Mouse (Mus musculus) right cerebral cortex, postnatal 4 days (tissue): ENCODE measurements around the gene Olfr648.

Experiments used
- DNase-seq: peaks from one replicate; pipeline ENCODE4 v3.0.0-alpha.2; 2022

Gene Olfr648

DNA sequence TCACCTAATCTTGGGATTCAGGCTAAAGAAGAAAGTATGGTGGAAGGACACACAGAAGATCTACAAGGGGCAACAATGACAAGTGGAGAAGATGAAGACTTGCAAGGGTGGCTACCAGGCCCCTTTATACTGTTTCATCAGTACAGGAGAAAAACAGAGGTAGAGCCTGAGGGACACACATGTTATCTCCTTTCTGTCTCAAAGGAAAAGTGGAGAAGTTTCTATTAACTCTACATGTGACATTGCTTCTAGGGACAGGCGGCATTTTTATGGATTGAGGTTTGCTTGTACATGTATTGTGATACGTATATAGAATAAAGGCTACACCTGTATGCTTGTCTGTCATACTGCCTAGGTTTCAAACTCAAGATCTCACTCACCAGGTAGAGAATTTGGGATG lies at the start of gene Olfr648:
Gene Olfr648, minus strand, starts transcription at position 101 of the 400 bp plus-strand sequence.
- DNase-seq = no peak

DNA sequence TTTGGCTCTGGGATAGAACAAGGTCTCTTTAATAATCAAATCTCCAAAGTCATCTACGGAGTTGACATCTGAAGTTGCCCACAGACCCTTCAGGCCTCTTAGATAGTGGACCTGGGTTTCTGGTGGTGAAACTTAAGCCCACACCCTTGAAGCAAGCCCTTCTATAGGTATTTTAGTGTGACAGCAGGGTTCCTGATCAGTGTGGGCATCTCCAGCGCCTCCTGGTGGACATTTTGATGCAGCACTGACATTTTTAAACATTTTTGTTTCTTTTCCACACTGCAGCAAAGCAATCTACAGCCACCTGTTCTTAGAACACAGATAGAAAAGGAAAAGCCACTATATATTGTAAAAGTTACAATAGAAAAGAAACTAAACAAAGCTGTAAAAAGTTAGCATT lies 48.0 kb upstream of the Olfr648 start:
- DNase-seq = peak; percentile 6

DNA sequence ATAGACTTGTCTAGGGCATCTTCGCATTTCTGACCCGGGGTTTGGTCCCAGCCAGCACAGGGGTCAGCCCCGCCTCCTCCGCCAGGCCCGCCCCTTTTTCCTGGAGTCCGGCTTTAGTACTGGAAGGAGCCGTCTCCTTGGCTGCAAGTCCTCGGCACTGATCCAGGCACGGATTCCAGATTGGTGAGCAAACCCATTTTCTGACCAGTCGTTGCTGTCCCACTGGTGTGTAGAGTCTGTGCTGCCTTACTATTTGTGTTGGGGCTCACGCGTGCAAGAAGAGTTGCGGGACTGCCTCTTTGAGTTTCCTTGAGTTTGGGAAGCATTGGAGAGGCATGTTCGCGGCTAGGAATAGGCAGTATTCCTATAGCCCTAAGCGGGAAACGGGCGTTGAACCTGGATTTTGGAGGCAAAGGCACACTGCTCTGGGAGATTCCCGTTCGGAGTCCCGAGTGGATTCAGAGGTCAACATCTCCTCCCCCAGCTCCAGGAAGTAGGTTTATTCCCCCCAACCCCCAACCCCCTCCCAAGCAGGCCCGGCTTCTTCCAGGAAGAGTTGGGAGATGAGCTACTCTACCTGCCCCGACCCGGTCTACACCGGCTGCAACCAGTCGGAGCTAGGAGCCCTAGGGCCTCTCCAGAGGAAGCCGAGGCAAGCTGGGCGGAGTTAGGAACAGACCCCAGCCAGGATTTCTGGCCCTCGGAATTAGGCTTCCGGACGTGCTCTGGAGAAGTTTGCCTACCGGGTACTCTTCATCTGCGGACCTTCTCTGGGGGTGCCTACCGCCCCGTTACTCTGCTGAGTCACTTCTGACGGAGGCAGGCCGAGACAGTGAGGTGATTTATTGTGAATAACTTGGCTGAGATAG lies 35.7 kb upstream of the Olfr648 start, which contains the start of gene Trim6:
Gene Trim6, plus strand, starts transcription at position 93 of the 869 bp plus-strand sequence.
- DNase-seq = peak; percentile 26

DNA sequence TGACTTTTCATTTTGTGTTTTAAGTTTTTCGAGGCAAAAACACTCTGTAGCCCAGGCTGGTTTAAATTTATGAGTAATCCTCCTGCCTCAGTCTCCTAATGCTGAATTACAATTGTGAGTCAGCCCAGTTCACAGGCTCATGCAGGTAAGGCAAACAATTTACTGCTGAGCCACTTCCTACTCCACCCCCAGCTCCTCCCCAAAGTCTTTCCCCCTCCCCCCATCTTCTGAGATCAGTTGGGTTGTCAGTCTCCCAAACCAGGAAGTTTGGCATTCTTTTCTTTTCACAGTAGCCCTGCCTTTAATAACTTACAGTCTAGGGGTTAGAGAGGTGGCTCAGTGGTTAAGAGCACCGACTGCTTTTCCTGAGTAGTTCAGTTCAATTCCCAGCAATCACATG lies 34.7 kb upstream of the Olfr648 start:
- DNase-seq = no peak

DNA sequence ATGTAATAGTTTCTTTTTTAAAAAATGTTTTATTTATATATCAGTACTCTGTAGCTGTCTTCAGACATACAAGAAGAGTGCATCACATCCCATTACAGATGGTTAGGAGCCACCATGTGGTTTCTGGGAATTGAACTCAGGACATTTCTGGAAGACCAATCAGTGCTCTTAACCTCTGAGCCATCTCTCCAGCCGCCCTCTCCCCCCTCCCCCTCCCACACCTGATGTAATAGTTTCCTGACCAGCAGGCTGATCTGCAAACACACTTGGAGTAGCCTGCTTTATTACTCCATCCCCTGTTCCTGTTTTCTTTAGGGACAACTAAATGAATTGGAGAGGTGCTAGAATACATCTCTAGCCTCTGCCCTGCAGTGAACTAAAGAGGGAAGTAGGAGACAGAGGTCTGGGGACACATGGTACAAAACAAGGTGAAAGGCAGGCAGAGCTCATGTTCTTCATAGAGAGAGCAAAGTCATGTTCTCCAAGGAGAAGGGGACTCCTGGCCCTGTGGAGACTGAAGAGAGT lies 32.9 kb upstream of the Olfr648 start:
- DNase-seq = no peak

DNA sequence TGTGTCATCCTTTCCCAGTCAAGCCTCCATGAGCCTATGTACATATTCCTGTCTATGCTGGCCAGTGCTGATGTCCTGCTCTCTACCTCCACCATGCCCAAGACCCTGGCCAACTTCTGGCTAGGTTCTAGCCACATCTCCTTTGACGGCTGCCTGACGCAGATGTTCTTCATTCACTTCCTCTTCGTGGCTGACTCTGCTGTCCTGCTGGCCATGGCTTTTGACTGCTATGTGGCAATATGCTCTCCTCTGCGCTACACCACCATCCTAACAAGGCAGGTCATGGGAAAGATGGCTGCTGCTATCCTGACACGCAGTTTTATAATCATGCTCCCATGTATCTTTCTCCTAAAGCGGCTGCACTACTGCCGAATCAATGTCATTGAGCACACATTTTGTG lies 23.0 kb upstream of the Olfr648 start:
- DNase-seq = no peak

DNA sequence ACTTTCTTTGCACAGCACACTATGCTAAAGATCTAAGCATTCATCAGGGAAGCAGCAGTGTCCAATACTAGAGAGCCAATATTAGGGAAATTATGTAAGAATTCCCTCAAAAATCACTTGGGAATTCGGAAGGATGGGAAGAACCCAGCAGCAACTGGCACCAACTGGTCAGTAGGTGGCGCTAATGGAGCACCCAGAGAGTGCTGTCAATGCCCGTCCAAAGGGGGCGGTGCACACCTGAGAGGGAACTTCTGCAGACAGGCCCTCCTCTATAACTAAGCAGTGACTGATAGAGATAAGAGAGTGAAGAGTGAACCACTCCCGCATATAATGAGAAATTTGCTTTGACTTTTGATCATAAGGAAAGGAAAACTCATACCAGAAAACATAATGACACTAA lies 16.6 kb upstream of the Olfr648 start:
- DNase-seq = peak; percentile 32

DNA sequence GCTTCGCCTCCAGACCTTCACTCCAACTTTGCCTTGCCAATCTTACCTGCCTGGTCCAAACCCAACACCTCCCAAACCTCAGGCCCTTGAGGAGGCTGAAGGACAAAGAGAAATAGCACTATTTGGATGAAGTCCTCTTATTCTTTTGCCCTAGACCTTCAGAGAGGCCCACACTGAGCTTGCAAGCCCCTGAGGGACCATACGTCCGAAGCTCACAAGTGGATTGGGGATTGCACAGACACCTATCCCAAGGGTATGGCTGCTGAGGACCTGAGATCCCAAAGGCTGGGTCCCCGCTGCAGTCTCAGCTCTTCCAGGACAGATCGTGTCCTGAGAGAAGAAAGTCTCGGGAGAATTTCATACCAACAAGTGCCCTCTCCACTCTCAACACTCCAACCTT lies 12.7 kb upstream of the Olfr648 start, which contains the start of gene Olfr649:
Gene Olfr649, minus strand, starts transcription at position 101 of the 400 bp plus-strand sequence.
- DNase-seq = no peak

DNA sequence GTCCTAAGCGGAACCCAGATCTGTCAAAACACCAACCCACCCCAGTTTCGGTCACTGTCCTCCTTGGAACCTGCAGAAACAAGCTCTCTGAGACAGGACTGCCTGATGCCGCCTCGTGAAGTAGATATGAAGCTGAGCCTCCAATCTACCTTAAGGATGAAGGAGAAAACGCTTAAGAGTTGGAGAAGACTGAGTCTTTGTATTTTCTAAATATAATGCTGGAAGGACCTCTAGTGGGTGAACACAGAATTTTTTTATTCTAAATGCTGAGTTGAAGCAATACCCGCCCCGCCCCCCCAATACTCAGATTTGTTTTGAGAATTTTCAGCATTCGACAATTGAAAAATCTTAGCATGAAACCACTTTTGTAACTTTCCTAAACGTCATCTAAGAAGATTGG lies 8.1 kb upstream of the Olfr648 start:
- DNase-seq = no peak

DNA sequence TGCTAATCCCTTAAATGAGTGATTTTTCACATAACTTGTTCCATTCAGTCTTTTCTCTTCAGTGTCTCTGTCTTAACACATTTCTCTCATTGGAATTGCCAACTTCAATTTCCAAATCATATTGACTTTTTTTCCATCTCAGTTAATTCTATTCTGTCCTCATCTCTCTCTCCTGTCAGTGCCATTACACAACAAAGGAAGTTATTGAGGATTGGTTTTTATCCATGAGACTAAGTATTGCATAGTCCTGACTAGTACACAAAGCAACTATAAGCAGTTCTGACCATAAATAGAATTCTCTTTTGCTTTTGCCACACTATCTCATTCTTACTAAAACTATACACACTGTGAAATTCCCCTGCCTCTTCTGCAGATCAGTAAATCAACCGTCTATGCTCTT lies 4.1 kb downstream of the Olfr648 start:
- DNase-seq = no peak

DNA sequence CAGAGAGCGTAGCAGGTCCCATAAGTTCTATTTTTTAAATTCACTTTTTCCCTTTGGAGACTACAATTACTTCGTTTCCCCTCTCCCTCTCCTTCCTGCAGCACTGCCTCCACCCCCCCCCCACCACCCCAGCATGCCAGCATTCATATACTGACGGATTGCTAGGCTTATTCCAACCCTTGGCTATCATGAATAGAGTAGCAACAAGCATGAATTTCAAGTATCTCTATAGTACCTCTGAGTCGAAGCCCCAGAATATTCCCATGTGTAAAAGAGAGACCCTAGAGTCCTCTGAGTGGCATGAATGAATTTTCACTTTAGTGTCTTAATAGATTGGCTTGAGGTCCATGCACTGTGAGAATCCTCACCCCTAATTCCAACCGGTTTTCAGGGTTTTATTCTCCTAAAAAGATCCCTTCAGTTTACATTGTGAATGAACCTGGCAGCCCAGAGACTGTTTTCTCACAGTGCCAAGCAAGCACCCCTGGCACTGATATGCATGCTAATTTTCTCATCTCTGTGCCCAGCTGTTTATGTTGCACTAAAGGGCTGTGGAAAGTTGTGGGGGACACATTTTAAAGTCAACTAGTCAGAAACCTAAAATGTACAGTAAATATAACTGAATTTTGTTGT lies 4.7 kb downstream of the Olfr648 start:
- no peak for DNase-seq

DNA sequence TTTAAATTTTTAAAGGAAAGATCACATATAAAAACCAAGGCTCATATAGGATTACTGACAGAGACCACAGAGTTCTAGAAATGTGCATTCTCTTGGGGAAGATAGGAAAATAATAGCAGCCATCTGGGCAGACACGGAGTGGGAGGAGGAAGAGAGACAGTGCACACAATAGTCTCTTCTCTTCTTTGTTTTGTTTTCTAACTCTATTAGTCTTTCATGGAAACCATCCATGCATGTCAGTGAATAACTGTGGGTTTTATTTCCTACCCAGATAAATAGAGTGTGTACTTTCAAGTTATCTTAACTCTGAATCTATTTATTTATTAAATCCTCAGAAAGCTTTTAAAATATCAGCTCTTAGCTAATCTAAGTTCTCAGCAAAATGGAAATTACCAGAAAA lies 8.1 kb downstream of the Olfr648 start:
- DNase-seq = no peak

DNA sequence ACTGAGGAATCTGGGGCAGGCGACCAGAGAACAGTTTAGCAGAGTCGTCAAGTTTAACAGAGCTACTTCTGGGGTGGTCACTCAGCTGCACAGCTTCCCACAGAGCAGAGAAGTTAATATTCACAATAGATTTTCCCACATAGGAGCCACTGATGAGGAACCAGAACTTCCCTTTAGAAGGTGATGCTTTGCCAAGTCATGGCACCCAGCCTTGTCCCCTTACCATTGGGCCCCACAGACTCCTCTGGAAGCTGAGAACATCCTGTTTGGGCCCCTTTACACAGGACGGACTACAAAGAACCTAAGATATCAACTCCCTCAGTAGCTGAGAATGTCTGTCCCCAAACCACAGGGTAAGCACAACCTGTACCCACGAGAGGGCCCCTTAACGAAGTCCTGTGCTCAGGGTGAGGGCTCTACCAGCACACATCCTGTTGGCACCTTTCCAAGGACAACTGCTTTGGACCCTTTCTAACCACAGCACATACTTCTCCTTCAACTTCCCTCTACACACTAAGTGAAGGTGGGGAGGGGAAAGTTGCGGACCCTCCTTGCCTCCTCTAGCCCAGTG lies 13.5 kb downstream of the Olfr648 start:
- DNase-seq = no peak

DNA sequence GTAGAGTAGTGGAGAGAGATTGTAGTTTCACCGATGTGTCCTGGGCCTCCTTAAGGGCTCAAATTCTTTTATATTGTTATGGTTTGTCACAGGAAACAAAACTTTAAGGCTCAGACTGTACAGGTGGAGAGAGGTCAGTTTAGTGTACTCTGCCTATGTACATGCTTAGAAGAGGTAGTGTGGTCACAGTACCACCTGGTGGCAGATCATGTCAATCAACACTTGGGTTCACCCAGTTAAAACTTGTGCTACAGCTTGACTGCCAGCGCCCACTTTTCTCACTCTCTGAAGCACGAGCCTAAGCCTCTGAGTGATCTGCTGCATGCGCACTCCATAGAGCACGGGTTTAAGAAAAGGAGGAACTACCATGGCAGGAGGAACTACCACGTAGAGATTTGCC lies 16.1 kb downstream of the Olfr648 start:
- DNase-seq = no peak

DNA sequence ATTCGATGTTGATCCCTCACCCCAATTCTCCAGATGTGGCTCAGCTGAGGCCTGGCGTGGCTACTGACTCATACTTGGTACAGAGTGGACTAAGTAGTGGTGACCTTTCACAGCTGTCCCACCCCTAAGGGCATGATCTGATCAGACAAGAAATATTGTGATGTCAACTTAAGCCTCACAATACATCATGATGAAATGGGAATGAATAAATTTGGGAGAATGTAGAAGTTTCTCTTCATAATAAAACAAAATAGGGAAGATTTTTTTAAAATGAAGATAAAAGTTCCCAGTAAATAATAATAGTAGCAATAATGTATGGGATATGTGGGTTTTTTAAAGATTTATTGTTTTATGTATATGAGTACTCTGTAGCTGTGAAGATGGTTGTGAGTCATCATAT lies 32.7 kb downstream of the Olfr648 start, which contains the start of gene Ubqlnl:
Gene Ubqlnl, minus strand, starts transcription at position 101 of the 400 bp plus-strand sequence.
- DNase-seq = no peak

DNA sequence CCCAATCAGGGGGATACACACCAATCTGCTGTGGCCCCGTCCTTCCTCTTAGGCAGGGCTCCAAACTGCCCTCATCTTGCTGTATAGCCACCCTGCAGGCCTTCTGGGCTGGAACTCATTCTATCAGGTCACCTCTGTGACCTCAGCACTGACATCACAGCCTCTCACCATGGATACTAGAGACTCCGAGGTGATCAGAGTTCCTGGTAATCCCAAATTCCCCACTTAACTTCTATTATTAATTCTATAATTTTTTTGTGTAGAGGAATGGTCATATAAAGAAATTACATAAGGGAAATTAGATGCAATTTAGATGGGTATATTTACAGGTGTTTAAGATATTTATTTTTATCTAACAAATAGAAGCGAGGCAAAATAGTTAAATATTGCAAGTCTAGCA lies 40.0 kb downstream of the Olfr648 start, which contains the start of gene Ubqln3:
Gene Ubqln3, minus strand, starts transcription at position 101 of the 400 bp plus-strand sequence.
- no peak for DNase-seq

DNA sequence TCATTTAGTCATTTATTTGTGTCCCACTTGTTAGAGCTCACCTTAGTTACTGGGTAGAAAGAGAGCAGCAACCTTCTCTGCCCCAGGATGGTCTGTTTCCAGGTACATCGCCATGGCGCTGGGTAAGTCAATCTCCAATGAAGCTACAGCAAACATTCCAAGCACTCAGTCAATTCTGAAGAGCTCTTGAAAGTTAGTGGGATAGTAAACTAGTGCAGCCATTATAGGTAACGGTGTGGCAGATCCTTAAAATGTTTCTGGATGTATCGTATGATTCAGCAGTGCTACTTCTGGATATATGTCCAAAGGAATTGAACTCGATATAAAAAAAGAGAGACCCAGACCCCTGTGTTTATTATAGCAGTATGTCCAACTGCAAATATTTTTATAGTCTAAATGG lies 45.9 kb downstream of the Olfr648 start, which contains the start of gene Olfr643:
Gene Olfr643, minus strand, starts transcription at position 101 of the 400 bp plus-strand sequence.
- DNase-seq = no peak

DNA sequence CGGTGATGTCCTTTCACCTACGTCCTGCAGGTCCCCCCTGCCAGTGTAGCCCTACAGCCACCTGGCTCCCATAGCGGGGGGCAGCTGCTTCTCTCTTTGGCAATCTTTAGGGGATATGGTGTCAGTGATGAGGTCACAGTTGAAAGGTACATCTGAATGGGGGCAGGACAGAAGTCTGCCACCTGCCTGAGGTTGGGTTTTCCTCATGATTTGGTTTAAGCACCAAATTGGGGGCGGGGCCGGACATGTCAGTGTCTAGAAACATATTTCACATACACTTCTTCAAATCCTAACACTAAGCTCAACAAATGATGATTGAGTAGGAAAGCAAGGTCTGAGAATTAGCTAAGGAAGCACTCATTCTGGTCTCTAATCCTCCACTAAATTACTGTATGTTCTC lies 53.5 kb downstream of the Olfr648 start, which contains the start of gene Ubqln5:
Gene Ubqln5, minus strand, starts transcription at position 101 of the 400 bp plus-strand sequence.
- no peak for DNase-seq
